Mouse (Mus musculus) hindbrain, embryonic 14.5 days (tissue): ENCODE measurements around the gene Ncaph2. TPM values are rescaled to one million over a fixed set of nuclear protein-coding genes. Genes with fewer than 3 reads are reported as not detected.

ENCODE experiments used
- ATAC-seq: fragments of 200-750 bp; cut with Nextera tagmentation; 2 replicates; pipeline ENCODE4 v1.8.0; 2017; ENCODE audit warnings: moderate number of reproducible peaks, mild to moderate bottlenecking, moderate TSS enrichment, moderate library complexity; ENCODE audit not compliant: low FRiP score
- DNase-seq: peaks from one replicate; pipeline ENCODE4 v3.0.0-alpha.2; 2015; ENCODE audit warnings: low spot score
- H3K27ac ChIP-seq: fragments of 300-500 bp; sonication (generic); 2 replicates; pipeline ENCODE4 v1.5.1; 2014; ENCODE audit warnings: mild to moderate bottlenecking, moderate library complexity
- H3K27me3 ChIP-seq: fragments of 300-500 bp; sonication (generic); 2 replicates; pipeline ENCODE4 v1.6.1; 2014; ENCODE audit warnings: mild to moderate bottlenecking, low read length, mixed read lengths; ENCODE audit not compliant: control insufficient read depth, insufficient read depth
- H3K36me3 ChIP-seq: fragments of 300-500 bp; sonication (generic); replicated peaks from 2 replicates; pipeline ENCODE4 v1.6.1; 2014; ENCODE audit not compliant: control insufficient read depth, insufficient read depth
- H3K4me1 ChIP-seq: fragments of 300-500 bp; sonication (generic); replicated peaks from 2 replicates; pipeline ENCODE4 v1.6.1; 2014; ENCODE audit warnings: antibody characterized with exemption, low read length, mixed read lengths; ENCODE audit not compliant: control insufficient read depth, insufficient read depth
- H3K4me2 ChIP-seq: fragments of 300-500 bp; sonication (generic); replicated peaks from 2 replicates; pipeline ENCODE4 v1.6.1; 2014; ENCODE audit warnings: mild to moderate bottlenecking, moderate library complexity
- H3K4me3 ChIP-seq: fragments of 300-500 bp; sonication (generic); replicated peaks from 2 replicates; pipeline ENCODE4 v1.5.1; 2014; ENCODE audit warnings: mild to moderate bottlenecking, low read length
- H3K9ac ChIP-seq: fragments of 300-500 bp; sonication (generic); 2 replicates; pipeline ENCODE4 v1.6.1; 2014
- H3K9me3 ChIP-seq: fragments of 300-500 bp; sonication (generic); 2 replicates; pipeline ENCODE4 v1.6.1; 2016; ENCODE audit warnings: low read length; ENCODE audit not compliant: control insufficient read depth
- WGBS: fragments of 180-500 bp; shearing (Covaris S2); extraction: QIAGEN DNeasy Blood & Tissue Kit; methylation state at CpG from one replicate; pipeline ENCODE4 v1.1.7; 2014; 5-methylcytosine and 5-hydroxymethylcytosine counted together
- polyA plus RNA-seq: library from polyadenylated mRNA; unstranded; fragments of >200 nt; fragmentation: Nextera tagmentation; extraction: Ambion mirVana; gene quantifications from 2 replicates; pipeline ENCODE4 v1.2.1, GENCODE M21; 2014

Ncaph2 gene
- polyA plus RNA-seq, 1 experiment from 2014 or later = 94.7 TPM

DNA sequence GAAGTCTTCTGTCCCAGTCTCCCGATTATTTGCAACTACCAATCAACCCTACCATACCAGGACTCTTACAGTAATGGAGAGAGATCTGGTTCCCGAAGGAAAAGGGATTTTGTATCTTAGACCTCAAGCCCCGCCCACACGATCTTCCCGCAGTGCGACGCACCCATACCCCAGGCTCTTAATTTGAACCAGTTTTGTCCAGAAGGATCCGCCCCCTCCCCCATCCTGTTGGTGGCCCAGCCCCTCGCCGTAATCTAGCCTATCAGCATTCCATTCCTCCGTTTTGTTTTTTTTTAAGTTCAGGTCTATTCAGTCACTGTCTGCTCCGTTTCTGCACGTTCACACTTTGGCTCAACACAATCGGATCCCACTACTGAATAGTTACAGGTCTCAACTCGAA, 853 bp downstream of the Ncaph2 start:
- peaks cover 19% of the 10 kb centered on the region for H3K4me1 ChIP-seq
- peak; percentile 67 for DNase-seq
- peak overlapping the region; percentile 85 for H3K27ac ChIP-seq
- WGBS = under 1% methylated on average over 15 of the region's 15 CpGs
- H3K4me2 ChIP-seq = peak overlapping the region; percentile 80
- H3K9me3 ChIP-seq = no peaks in the 10 kb centered on the region
- no peak for ATAC-seq
- no peaks in the 10 kb centered on the region for H3K27me3 ChIP-seq
- peak overlapping the region; percentile 90 for H3K4me3 ChIP-seq
- peak overlapping the region; percentile 84 for H3K9ac ChIP-seq
- peaks cover 34% of the 10 kb centered on the region for H3K36me3 ChIP-seq

DNA sequence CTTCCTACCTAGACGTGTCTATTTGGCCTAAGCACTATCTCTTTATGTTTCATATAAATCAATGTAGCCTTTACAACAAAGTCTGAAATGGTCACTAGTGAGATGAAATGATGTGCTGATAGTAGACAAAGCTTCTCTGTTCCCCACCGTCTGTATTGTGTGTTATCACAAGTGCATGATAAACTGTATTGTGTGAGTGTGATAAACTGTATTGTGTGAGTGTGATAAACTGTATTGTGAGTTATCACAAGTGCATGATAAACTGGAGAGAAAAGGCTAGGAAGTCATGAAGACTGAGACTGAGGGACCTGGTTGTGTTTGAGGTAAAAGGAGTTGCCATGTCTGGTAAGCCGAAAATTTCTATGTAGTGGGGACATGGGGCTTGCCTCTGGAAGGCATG, 3.3 kb downstream of the Ncaph2 start:
- H3K9me3 ChIP-seq = no peaks in the 10 kb centered on the region
- H3K4me1 ChIP-seq = peaks cover 19% of the 10 kb centered on the region
- no peak overlapping the region for H3K27ac ChIP-seq
- ATAC-seq = no peak
- peaks cover 37% of the 10 kb centered on the region for H3K36me3 ChIP-seq
- H3K9ac ChIP-seq = no peak overlapping the region
- no peaks in the 10 kb centered on the region for H3K27me3 ChIP-seq
- H3K4me3 ChIP-seq = no peak overlapping the region
- 89% methylated on average over 3 of the region's 3 CpGs for WGBS
- H3K4me2 ChIP-seq = no peak overlapping the region
- no peak for DNase-seq

DNA sequence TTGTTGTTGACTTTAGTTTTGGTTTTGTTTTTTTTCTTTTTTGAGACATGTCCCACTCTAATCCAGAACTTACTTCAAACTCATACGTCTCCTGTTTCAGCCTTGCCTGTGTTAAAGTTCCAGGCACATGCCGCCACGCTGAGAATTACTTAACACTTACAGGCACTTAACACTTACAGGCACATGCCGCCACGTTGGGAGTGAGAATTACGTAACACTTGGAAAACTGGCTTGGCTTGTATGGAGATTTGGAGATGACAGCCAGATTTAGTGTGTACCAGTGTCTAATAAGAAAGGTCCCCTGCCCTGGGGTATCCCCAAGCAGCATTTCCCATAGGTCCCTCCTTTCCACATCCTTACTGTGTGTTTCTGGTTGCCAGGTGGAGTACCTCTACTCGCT, 7.5 kb downstream of the Ncaph2 start:
- H3K4me3 ChIP-seq = no peak overlapping the region
- H3K9ac ChIP-seq = no peak overlapping the region
- H3K4me1 ChIP-seq = no peaks in the 10 kb centered on the region
- ATAC-seq (no peak), DNase-seq (no peak)
- H3K27me3 ChIP-seq = no peaks in the 10 kb centered on the region
- H3K9me3 ChIP-seq = no peaks in the 10 kb centered on the region
- peaks cover 79% of the 10 kb centered on the region for H3K36me3 ChIP-seq
- no peak overlapping the region for H3K27ac ChIP-seq
- no peak overlapping the region for H3K4me2 ChIP-seq
- 98% methylated on average over 7 of the region's 7 CpGs for WGBS

DNA sequence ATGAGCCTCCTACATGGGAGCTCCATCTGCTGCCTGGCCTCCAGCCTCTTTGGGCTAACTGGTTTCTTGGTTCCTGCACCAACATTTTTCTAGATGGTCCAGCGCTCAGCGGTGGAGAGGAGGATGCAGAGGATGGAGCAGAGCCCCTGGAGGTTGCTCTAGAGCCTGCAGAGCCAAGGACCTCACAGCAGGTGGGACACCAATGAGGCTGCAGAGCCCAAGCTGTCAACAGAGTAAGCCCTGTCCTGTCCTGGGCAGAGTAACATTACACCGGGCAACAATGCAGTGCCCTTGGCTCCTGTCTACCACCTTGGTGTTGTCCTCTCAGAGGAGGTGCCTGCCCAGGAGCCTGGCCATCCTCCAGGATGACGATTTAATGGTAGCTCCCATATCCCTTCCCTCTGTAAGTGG, 9.6 kb downstream of the Ncaph2 start:
- no peak overlapping the region for H3K9ac ChIP-seq
- H3K4me3 ChIP-seq = no peak overlapping the region
- H3K27ac ChIP-seq = no peak overlapping the region
- H3K4me1 ChIP-seq = no peaks in the 10 kb centered on the region
- 95% methylated on average over 4 of the region's 4 CpGs for WGBS
- ATAC-seq (no peak), DNase-seq (no peak)
- no peaks in the 10 kb centered on the region for H3K9me3 ChIP-seq
- H3K36me3 ChIP-seq = peaks cover 100% of the 10 kb centered on the region
- H3K4me2 ChIP-seq = no peak overlapping the region
- H3K27me3 ChIP-seq = no peaks in the 10 kb centered on the region

DNA sequence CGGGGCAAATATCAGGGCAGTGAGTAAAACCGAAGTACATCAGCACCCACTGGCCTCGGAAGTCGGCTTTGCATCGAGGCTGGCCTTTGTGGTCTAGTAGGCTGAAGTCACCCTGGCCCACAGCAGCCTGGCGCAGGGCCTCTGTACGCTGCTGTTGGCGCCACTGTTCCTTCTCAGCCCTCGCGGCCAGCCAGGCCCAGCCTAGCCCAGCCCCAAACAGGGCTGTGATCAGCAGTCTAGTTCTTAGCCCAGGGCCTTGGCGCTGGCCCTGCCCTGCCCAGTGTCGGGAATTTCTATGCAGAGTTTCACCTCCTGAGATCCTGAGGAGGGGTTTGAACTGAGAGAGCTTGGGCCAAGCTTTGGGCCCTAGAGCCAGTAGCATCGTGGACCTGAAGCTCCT, 16.5 kb downstream of the Ncaph2 start:
- ATAC-seq (no peak), DNase-seq (no peak)
- 91% methylated on average over 13 of the region's 13 CpGs for WGBS
- Histone ChIP-seq H3K27me3 (peaks cover 13% of the 10 kb centered on the region), H3K27ac (no peak overlapping the region), H3K4me3 (no peak overlapping the region), H3K9ac (no peak overlapping the region), H3K4me2 (no peak overlapping the region), H3K36me3 (peaks cover 52% of the 10 kb centered on the region), H3K9me3 (no peaks in the 10 kb centered on the region), H3K4me1 (peaks cover 15% of the 10 kb centered on the region)

DNA sequence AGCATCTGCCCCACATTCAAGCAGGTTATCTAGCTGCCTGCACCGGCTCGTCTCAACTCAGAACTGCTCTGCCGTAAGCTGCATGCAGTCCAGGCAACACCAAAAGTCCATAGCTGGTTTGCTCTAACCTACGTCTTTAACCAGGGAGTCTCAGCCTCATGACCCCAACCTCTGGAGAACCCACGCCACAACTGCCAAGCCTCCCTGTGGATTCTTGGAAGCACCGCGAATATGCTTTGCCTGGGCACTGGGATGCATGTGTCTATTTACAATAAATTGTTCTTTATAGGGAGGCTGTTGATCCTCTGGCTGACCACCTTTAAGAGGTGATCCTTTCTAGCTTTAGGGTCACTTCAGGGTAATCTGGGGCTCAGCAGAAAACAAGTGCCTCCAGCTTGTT, 17.0 kb downstream of the Ncaph2 start:
- no peak for ATAC-seq
- Histone ChIP-seq H3K36me3 (peaks cover 48% of the 10 kb centered on the region), H3K27ac (no peak overlapping the region), H3K4me3 (peak overlapping the region; percentile 61), H3K27me3 (peaks cover 18% of the 10 kb centered on the region), H3K9ac (peak overlapping the region; percentile 77), H3K4me1 (peaks cover 15% of the 10 kb centered on the region), H3K4me2 (peak overlapping the region; percentile 70), H3K9me3 (no peaks in the 10 kb centered on the region)
- no peak for DNase-seq
- 84% methylated on average over 7 of the region's 7 CpGs for WGBS

DNA sequence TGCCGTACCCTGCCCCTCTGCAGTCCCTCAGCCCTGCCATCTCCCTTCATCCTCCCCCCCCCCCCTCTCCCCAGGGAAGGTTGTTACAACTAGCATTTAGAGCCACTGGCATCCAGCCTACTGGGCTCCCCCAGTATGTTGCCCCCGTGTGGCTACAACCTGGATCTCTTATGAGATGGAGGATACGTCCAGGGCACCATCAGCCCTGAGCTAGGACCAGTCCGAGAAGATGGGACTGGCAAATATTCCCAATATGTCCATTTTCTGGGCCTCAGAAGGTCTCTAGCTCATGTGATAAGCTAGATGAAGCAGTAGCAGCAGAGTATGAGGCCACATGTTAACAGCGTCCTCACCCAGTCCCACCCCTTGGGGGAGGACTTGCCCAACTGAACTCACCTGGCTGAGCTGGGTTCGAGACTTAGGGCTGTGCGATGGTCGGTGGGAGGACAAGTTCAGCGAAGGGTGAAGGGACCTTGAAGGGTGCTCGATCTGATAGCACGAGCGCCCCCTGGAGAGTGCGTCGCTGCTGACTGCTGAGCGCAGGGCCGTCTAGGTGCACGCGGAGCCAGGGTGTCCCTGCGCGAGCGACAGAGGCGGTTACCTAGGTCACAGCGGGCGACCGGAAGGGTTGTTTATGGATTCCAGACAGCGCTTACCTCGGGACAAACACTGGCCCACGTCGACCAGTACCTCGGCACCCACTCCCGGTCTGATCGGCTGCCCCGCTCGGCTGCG, 17.7 kb downstream of the Ncaph2 start:
- 2% methylated on average over 35 of the region's 35 CpGs for WGBS
- peak overlapping the region; percentile 77 for H3K9ac ChIP-seq
- H3K27ac ChIP-seq = peak overlapping the region; percentile 91
- H3K36me3 ChIP-seq = peaks cover 41% of the 10 kb centered on the region
- H3K9me3 ChIP-seq = no peaks in the 10 kb centered on the region
- ATAC-seq = peak; percentile 74
- peak overlapping the region; percentile 61 for H3K4me3 ChIP-seq
- H3K4me2 ChIP-seq = peak overlapping the region; percentile 70
- peaks cover 25% of the 10 kb centered on the region for H3K27me3 ChIP-seq
- peak; percentile 74 for DNase-seq
- H3K4me1 ChIP-seq = peaks cover 15% of the 10 kb centered on the region

DNA sequence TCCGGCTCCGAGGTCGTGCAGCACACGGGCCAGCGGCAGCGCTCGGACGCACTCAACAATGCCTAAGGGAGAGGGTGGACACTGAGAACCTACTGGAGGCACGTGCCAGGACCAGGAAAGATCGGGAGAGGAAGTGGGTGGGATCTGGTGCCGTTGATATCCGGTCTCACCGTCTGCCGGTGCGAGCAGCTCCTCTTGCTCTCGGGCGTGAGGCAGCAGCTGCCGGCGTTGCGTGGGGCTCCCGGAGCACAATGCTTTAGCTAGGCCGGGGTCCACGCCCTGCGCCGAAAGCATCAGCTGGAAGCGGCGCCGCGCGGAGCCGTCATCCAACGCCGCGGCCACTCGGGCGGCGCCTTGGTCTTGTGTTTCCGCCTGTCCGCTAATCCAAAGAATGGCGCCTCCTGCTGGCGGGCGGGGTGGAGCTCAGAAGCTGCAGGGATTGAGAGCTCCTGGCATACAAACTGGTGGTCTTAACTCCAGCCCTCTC, 18.3 kb downstream of the Ncaph2 start, which contains the start of gene Sco2:
Sco2 (minus strand) TSS at position 85 of the 487 bp plus-strand sequence.
- peaks cover 35% of the 10 kb centered on the region for H3K36me3 ChIP-seq
- no peaks in the 10 kb centered on the region for H3K9me3 ChIP-seq
- peak within 1 kb of the TSS; percentile 77 for H3K9ac ChIP-seq
- WGBS = under 1% methylated on average over 42 of the region's 42 CpGs
- H3K27ac ChIP-seq = peak within 1 kb of the TSS; percentile 91
- peak; percentile 87 for ATAC-seq
- peaks cover 31% of the 10 kb centered on the region for H3K27me3 ChIP-seq
- peak within 1 kb of the TSS; percentile 70 for H3K4me2 ChIP-seq
- H3K4me1 ChIP-seq = peaks cover 20% of the 10 kb centered on the region
- H3K4me3 ChIP-seq = peak within 1 kb of the TSS; percentile 61
- peak; percentile 92 for DNase-seq

DNA sequence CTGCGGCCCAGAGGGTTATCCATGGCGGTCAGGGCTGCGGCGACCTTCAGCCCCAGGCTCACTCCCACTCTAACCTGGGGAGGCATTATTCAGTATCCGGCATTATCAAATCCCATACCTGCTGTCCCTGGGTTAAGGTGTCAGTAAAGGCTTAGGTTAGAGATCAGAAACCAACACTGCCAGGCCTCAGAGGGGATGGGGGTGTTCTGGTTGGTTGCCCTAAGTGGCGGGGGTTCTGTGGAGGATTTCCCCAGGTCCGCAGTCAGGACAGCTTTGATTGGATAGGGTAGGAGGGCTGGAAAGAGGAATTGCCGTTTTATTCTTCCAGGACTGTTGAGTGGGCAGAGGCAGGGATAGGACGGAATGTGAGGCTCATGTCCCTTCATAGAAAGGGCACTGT, 18.8 kb downstream of the Ncaph2 start:
- peak overlapping the region; percentile 77 for H3K9ac ChIP-seq
- peaks cover 30% of the 10 kb centered on the region for H3K36me3 ChIP-seq
- H3K9me3 ChIP-seq = no peaks in the 10 kb centered on the region
- H3K4me3 ChIP-seq = peak overlapping the region; percentile 61
- DNase-seq = no peak
- peak overlapping the region; percentile 70 for H3K4me2 ChIP-seq
- H3K27ac ChIP-seq = peak overlapping the region; percentile 91
- peaks cover 36% of the 10 kb centered on the region for H3K27me3 ChIP-seq
- WGBS = 52% methylated on average over 9 of the region's 9 CpGs
- ATAC-seq = no peak
- peaks cover 20% of the 10 kb centered on the region for H3K4me1 ChIP-seq
